12 mouse cellular contexts compared by ENCODE assay signal in genomic region chr13:3782499-3782898, GRCm38 (mm10). TPM values are rescaled to one million over a fixed set of nuclear protein-coding genes. Genes with fewer than 3 reads are reported as not detected.
DNase-seq lines count a peak whose midpoint lies in the region; ATAC-seq and TF ChIP-seq lines count a peak whose summit lies in the region.
"Had no signal": no experiment of that assay in that cellular context is flagged by ENCODE, and none has a peak within 500 bp of the region (broad histone marks: within the 10 kb centered on the region; RNA-seq: fewer than 3 reads in every experiment).

No protein-coding gene starts in this region.

- H3K27me3 ChIP-seq in kidney, embryonic 16.5 days (ENCODE audit: insufficient read depth, low read length) = no peaks in the 10 kb centered on the region
- H3K27me3 ChIP-seq in kidney, adult 2 months (replicated peaks; ENCODE audit: control insufficient read depth, insufficient read depth, low read length) = no peaks in the 10 kb centered on the region
- H3K27me3 ChIP-seq in hindbrain, embryonic 16.5 days (replicated peaks; ENCODE audit: control insufficient read depth, insufficient read depth, low read length) = no peaks in the 10 kb centered on the region

- 37% methylated on average over 2 of the region's 2 CpGs for WGBS in kidney, embryonic 16.5 days
- 52% methylated on average over 2 of the region's 2 CpGs for WGBS in kidney, adult 2 months
- 4% methylated on average over 2 of the region's 2 CpGs for WGBS in hindbrain, embryonic 16.5 days

- DNase-seq in kidney, adult 2 months = no peak
- DNase-seq in retina, embryonic 14.5 days (ENCODE audit: low spot score) = peak; percentile 69
- no peak for DNase-seq in cerebellum, adult 11 months
- DNase-seq in thymus, postnatal 0 days (ENCODE audit: low spot score) = no peak
- DNase-seq: gastrocnemius, postnatal 36 days had no signal

- no peak overlapping the region for H3K27ac ChIP-seq in kidney, embryonic 16.5 days (ENCODE audit: low read length)
- H3K27ac ChIP-seq in kidney, adult 2 months (ENCODE audit: insufficient read depth, low read depth, low read length) = no peak overlapping the region
- H3K27ac ChIP-seq in bone marrow macrophage, adult 2 months (ENCODE audit: insufficient read depth, low read depth, low read length) = peak overlapping the region; percentile 73
- H3K27ac ChIP-seq in hindbrain, embryonic 16.5 days (ENCODE audit: low read depth, low read length) = no peak overlapping the region

- 0 out of 2 replicates have a peak, but pooled peaks have one; percentile 12 for ATAC-seq in kidney, embryonic 16.5 days (ENCODE audit: low FRiP score, low TSS enrichment)
- ATAC-seq in hindbrain, embryonic 16.5 days = peak; percentile 75
- no peak for ATAC-seq in erythroblast, adult 5-6 weeks (replicated peaks; ENCODE audit: low FRiP score, poor library complexity, severe bottlenecking)

- TF ChIP-seq CTCF in kidney, adult 2 months (conservative IDR thresholded peaks at IDR 0.05; ENCODE audit: insufficient read depth, insufficient read length, low read depth, low read length) = no peak
- no peak for TF ChIP-seq CTCF in bone marrow macrophage, adult 2 months (IDR thresholded peaks at IDR 0.05; ENCODE audit: low read depth, low read length)

- no peaks in the 10 kb centered on the region for H3K36me3 ChIP-seq in kidney, embryonic 16.5 days (ENCODE audit: insufficient read depth, low read length)
- H3K36me3 ChIP-seq in kidney, adult 2 months (ENCODE audit: control insufficient read depth, insufficient read depth, low read length) = no peaks in the 10 kb centered on the region
- no peaks in the 10 kb centered on the region for H3K36me3 ChIP-seq in hindbrain, embryonic 16.5 days (ENCODE audit: control insufficient read depth, insufficient read depth, low read length)

- TF ChIP-seq POLR2A in kidney, adult 2 months (IDR thresholded peaks at IDR 0.05; ENCODE audit: low read depth, low read length) = no peak
- no peak for TF ChIP-seq POLR2A in bone marrow macrophage, adult 2 months (IDR thresholded peaks at IDR 0.05; ENCODE audit: borderline replicate concordance, low read depth, low read length)

- H3K4me2 ChIP-seq in kidney, embryonic 16.5 days (replicated peaks; ENCODE audit: low read depth, low read length) = no peak overlapping the region
- H3K4me2 ChIP-seq in hindbrain, embryonic 16.5 days (ENCODE audit: low read length) = no peak overlapping the region

- H3K4me1 ChIP-seq in kidney, embryonic 16.5 days (ENCODE audit: insufficient read depth, low read length) = no peaks in the 10 kb centered on the region
- peaks cover 5% of the 10 kb centered on the region; the same call in 1 of the 2 replicates for H3K4me1 ChIP-seq in kidney, adult 2 months (ENCODE audit: control insufficient read depth, insufficient read depth, low read length)
- peaks cover 43% of the 10 kb centered on the region for H3K4me1 ChIP-seq in bone marrow macrophage, adult 2 months (ENCODE audit: control insufficient read depth, insufficient read depth, low read length)
- no peaks in the 10 kb centered on the region for H3K4me1 ChIP-seq in hindbrain, embryonic 16.5 days (ENCODE audit: control insufficient read depth, insufficient read depth, low read depth, low read length)

- no peak overlapping the region for H3K9ac ChIP-seq in kidney, embryonic 16.5 days (replicated peaks; ENCODE audit: low read length)
- no peak overlapping the region for H3K9ac ChIP-seq in hindbrain, embryonic 16.5 days (ENCODE audit: low read depth, low read length)

- no peak overlapping the region for H3K4me3 ChIP-seq in kidney, embryonic 16.5 days (ENCODE audit: low read length)
- H3K4me3 ChIP-seq in kidney, adult 2 months (ENCODE audit: insufficient read depth, low read depth, low read length) = no peak overlapping the region
- no peak overlapping the region for H3K4me3 ChIP-seq in bone marrow macrophage, adult 2 months (ENCODE audit: insufficient read depth, low read length)
- H3K4me3 ChIP-seq in hindbrain, embryonic 16.5 days (ENCODE audit: low read length) = no peak overlapping the region

- H3K9me3 ChIP-seq in kidney, embryonic 16.5 days (ENCODE audit: low read length) = no peaks in the 10 kb centered on the region
- no peaks in the 10 kb centered on the region for H3K9me3 ChIP-seq in hindbrain, embryonic 16.5 days (ENCODE audit: control insufficient read depth, low read length)

RNA-seq across cellular contexts. Expression of gene Calml3, which starts 21.6 kb away (rescaled TPM):
- polyA plus RNA-seq in kidney, embryonic 16.5 days (2015; fragmentation: Nextera tagmentation; extraction: Ambion mirVana) = 0.76 and 0.81 TPM in 2 replicates
- 1.7 and 2.5 TPM in 2 replicates for polyA plus RNA-seq in kidney, adult 2 months (2012; rRNA removed)
- not detected in 2 replicates for polyA plus RNA-seq in bone marrow macrophage, adult 2 months (2012; ENCODE audit: insufficient read depth, insufficient read length, missing spikeins)
- not detected in 2 replicates for polyA plus RNA-seq in hindbrain, embryonic 16.5 days (2015; fragmentation: Nextera tagmentation; extraction: Ambion mirVana)
- polyA plus RNA-seq in thymus, postnatal 0 days (2015; fragmentation: Nextera tagmentation; extraction: Ambion mirVana) = 0.35 and 1.2 TPM in 2 replicates
- total RNA-seq in erythroblast, adult 5-6 weeks (2015; ENCODE audit: low replicate concordance) = not detected in 2 replicates
- total RNA-seq in erythroblast, adult 5-6 weeks (2017; ENCODE audit: low replicate concordance) = not detected in 2 replicates
- total RNA-seq: ES-E14; gastrocnemius, postnatal 36 days had no signal
- polyA plus RNA-seq: intestine, embryonic 14.5 days had no signal

RNA-seq across cellular contexts. Expression of gene Calm4, which starts 55.1 kb away (rescaled TPM):
- polyA plus RNA-seq in kidney, embryonic 16.5 days (2015; fragmentation: Nextera tagmentation; extraction: Ambion mirVana) = not detected in 2 replicates
- not detected in 2 replicates for polyA plus RNA-seq in kidney, adult 2 months (2012; rRNA removed)
- polyA plus RNA-seq in bone marrow macrophage, adult 2 months (2012; ENCODE audit: insufficient read depth, insufficient read length, missing spikeins) = not detected in 2 replicates
- polyA plus RNA-seq in hindbrain, embryonic 16.5 days (2015; fragmentation: Nextera tagmentation; extraction: Ambion mirVana) = 0.17 and 0.18 TPM in 2 replicates
- polyA plus RNA-seq in thymus, postnatal 0 days (2015; fragmentation: Nextera tagmentation; extraction: Ambion mirVana) = 1.4 and 1.9 TPM in 2 replicates
- total RNA-seq in erythroblast, adult 5-6 weeks (2015; ENCODE audit: low replicate concordance) = not detected in 2 replicates
- total RNA-seq in erythroblast, adult 5-6 weeks (2017; ENCODE audit: low replicate concordance) = not detected in 2 replicates
- total RNA-seq: ES-E14; gastrocnemius, postnatal 36 days; left cerebral cortex, adult 8-10 months had no signal
- polyA plus RNA-seq: intestine, embryonic 14.5 days had no signal
